ENCODE assay signal across 30 mouse cellular contexts in genomic region chr11:103195236-103195635, GRCm38 (mm10). TPM values are rescaled to one million over a fixed set of nuclear protein-coding genes. Genes with fewer than 3 reads are reported as not detected.
DNase-seq lines count a peak whose midpoint lies in the region; ATAC-seq and TF ChIP-seq lines count a peak whose summit lies in the region.
"Had no signal": no experiment of that assay in that cellular context is flagged by ENCODE, and none has a peak within 500 bp of the region (broad histone marks: within the 10 kb centered on the region; RNA-seq: fewer than 3 reads in every experiment).

No protein-coding gene starts in this region.

- no peak for TF ChIP-seq CTCF in midbrain, postnatal 0 days (IDR thresholded peaks at IDR 0.05)

- peak; percentile 48 to 62 for DNase-seq in kidney, postnatal 4 days
- peak; percentile 14 for DNase-seq in midbrain, postnatal 0 days (ENCODE audit: low spot score)
- peak; percentile 65 for DNase-seq in cerebellum, adult 9-10 months
- DNase-seq in heart, adult 18-20 months, result no peak
- DNase-seq in urinary bladder, postnatal 10 days (ENCODE audit: low spot score), result no peak
- DNase-seq: adrenal gland, adult 8-10 months; heart, postnatal 4 days; kidney, adult 18-20 months; kidney, postnatal 14 days; liver; lung, postnatal 36 days; thymus, postnatal 14 days had no signal

- 62% methylated on average over 18 of the region's 18 CpGs for WGBS in kidney, embryonic 15.5 days
- WGBS in midbrain, postnatal 0 days, result 93% methylated on average over 18 of the region's 18 CpGs
- 91% methylated on average over 18 of the region's 18 CpGs for WGBS in midbrain, embryonic 16.5 days

- no peak overlapping the region for H3K4me2 ChIP-seq in kidney, embryonic 15.5 days
- H3K4me2 ChIP-seq in midbrain, postnatal 0 days (ENCODE audit: low read depth, low read length, poor library complexity, severe bottlenecking), result no peak overlapping the region
- H3K4me2 ChIP-seq in midbrain, embryonic 16.5 days (ENCODE audit: low read length), result no peak overlapping the region
- H3K4me2 ChIP-seq: hindbrain, embryonic 14.5 days; liver, embryonic 15.5 days; lung, embryonic 15.5 days; midbrain, embryonic 13.5 days; neural tube, embryonic 12.5 days had no signal

- peaks cover 99% of the 10 kb centered on the region for H3K27me3 ChIP-seq in kidney, embryonic 15.5 days
- peaks cover 31% of the 10 kb centered on the region for H3K27me3 ChIP-seq in midbrain, postnatal 0 days (ENCODE audit: insufficient read depth, low read length)
- peaks cover 70% of the 10 kb centered on the region for H3K27me3 ChIP-seq in midbrain, embryonic 16.5 days (ENCODE audit: control insufficient read depth, insufficient read depth, low read depth, low read length)

- no peak overlapping the region for H3K4me3 ChIP-seq in kidney, embryonic 15.5 days (replicated peaks)
- no peak overlapping the region for H3K4me3 ChIP-seq in midbrain, postnatal 0 days (ENCODE audit: low read depth, low read length)
- no peak overlapping the region for H3K4me3 ChIP-seq in midbrain, embryonic 16.5 days (ENCODE audit: low read depth, low read length)
- H3K4me3 ChIP-seq: forebrain, embryonic 10.5 days; heart, embryonic 10.5 days; limb, embryonic 10.5 days; liver, embryonic 15.5 days; lung, embryonic 15.5 days; megakaryocyte, embryonic 14.5 days; midbrain, embryonic 13.5 days; neural tube, embryonic 12.5 days had no signal

- no peak for ATAC-seq in kidney, embryonic 15.5 days (replicated peaks; ENCODE audit: low FRiP score)
- ATAC-seq in midbrain, postnatal 0 days (ENCODE audit: low FRiP score), result no peak
- ATAC-seq in midbrain, embryonic 16.5 days, result no peak
- ATAC-seq: activated CD4-positive, CD25-positive, alpha-beta regulatory T cell, adult 4 months; forebrain, embryonic 16.5 days; inflammation-experienced regulatory T-cells, adult 6 months; midbrain, embryonic 13.5 days had no signal

- H3K27ac ChIP-seq in kidney, embryonic 15.5 days, result no peak overlapping the region
- H3K27ac ChIP-seq in midbrain, postnatal 0 days (ENCODE audit: low read depth, low read length), result no peak overlapping the region
- no peak overlapping the region for H3K27ac ChIP-seq in midbrain, embryonic 16.5 days (ENCODE audit: low read length)
- H3K27ac ChIP-seq: forebrain, embryonic 10.5 days; heart, embryonic 10.5 days; hindbrain, embryonic 14.5 days; limb, embryonic 10.5 days; liver, embryonic 15.5 days; lung, embryonic 15.5 days; midbrain, embryonic 13.5 days; neural tube, embryonic 12.5 days had no signal

- H3K9me3 ChIP-seq in kidney, embryonic 15.5 days (replicated peaks), result no peaks in the 10 kb centered on the region
- no peaks in the 10 kb centered on the region for H3K9me3 ChIP-seq in midbrain, postnatal 0 days (ENCODE audit: low read length)
- H3K9me3 ChIP-seq in midbrain, embryonic 16.5 days (replicated peaks; ENCODE audit: control insufficient read depth, low read length, poor library complexity, severe bottlenecking), result no peaks in the 10 kb centered on the region
- H3K9me3 ChIP-seq: forebrain, embryonic 10.5 days; heart, embryonic 10.5 days; limb, embryonic 10.5 days; liver, embryonic 15.5 days; lung, embryonic 15.5 days; megakaryocyte, embryonic 14.5 days; midbrain, embryonic 13.5 days; neural tube, embryonic 12.5 days had no signal

- peaks cover 47% of the 10 kb centered on the region for H3K4me1 ChIP-seq in kidney, embryonic 15.5 days
- H3K4me1 ChIP-seq in midbrain, postnatal 0 days (ENCODE audit: insufficient read depth, low read length), result peaks cover 9% of the 10 kb centered on the region; the same call in 1 of the 2 replicates
- H3K4me1 ChIP-seq in midbrain, embryonic 16.5 days (ENCODE audit: control insufficient read depth, insufficient read depth, low read length), result peaks cover 19% of the 10 kb centered on the region
- H3K4me1 ChIP-seq: liver, embryonic 15.5 days had no signal

- no peak overlapping the region for H3K9ac ChIP-seq in kidney, embryonic 15.5 days
- H3K9ac ChIP-seq in midbrain, postnatal 0 days (replicated peaks; ENCODE audit: low read length, poor library complexity, severe bottlenecking), result no peak overlapping the region
- no peak overlapping the region for H3K9ac ChIP-seq in midbrain, embryonic 16.5 days (ENCODE audit: low read depth, low read length)
- H3K9ac ChIP-seq: hindbrain, embryonic 14.5 days; liver, embryonic 15.5 days; lung, embryonic 15.5 days; midbrain, embryonic 13.5 days; neural tube, embryonic 12.5 days had no signal

- no peaks in the 10 kb centered on the region for H3K36me3 ChIP-seq in kidney, embryonic 15.5 days
- H3K36me3 ChIP-seq in midbrain, postnatal 0 days (ENCODE audit: insufficient read depth, low read length), result peaks cover 38% of the 10 kb centered on the region
- H3K36me3 ChIP-seq in midbrain, embryonic 16.5 days (ENCODE audit: control insufficient read depth, insufficient read depth, low read length), result no peaks in the 10 kb centered on the region; the same call in 1 of the 2 replicates
- H3K36me3 ChIP-seq: forebrain, embryonic 10.5 days; heart, embryonic 10.5 days; limb, embryonic 10.5 days; liver, embryonic 15.5 days; lung, embryonic 15.5 days; neural tube, embryonic 12.5 days had no signal

RNA-seq across cellular contexts. Expression of gene 1700023F06Rik, which starts 13.1 kb away (rescaled TPM):
- polyA plus RNA-seq in kidney, embryonic 15.5 days (2015; fragmentation: Nextera tagmentation; extraction: Ambion mirVana), result 0.19 and 0.42 TPM in 2 replicates
- 0.61 TPM in 1 of 2 replicates, not detected in the other for total RNA-seq in midbrain, postnatal 0 days (2014; rRNA removed)
- 4.3 and 4.9 TPM in 2 replicates for polyA plus RNA-seq in midbrain, postnatal 0 days (2015; fragmentation: Nextera tagmentation; extraction: Ambion mirVana)
- polyA plus RNA-seq in midbrain, embryonic 16.5 days (2015; fragmentation: Nextera tagmentation; extraction: Ambion mirVana), result 2.3 and 3.1 TPM in 2 replicates
- not detected for total RNA-seq in heart, adult 18-20 months (2021)
- total RNA-seq: gastrocnemius, postnatal 4 days; heart, postnatal 4 days had no signal
- polyA plus RNA-seq: activated CD4-positive, CD25-positive, alpha-beta regulatory T cell, adult 4 months; inflammation-experienced regulatory T-cells, adult 6 months; spleen, adult 2 months had no signal

RNA-seq across cellular contexts. Expression of gene Spata32, which starts 23.0 kb away (rescaled TPM):
- polyA plus RNA-seq in kidney, embryonic 15.5 days (2015; fragmentation: Nextera tagmentation; extraction: Ambion mirVana), result not detected in 2 replicates
- 1.4 and 1.9 TPM in 2 replicates for total RNA-seq in midbrain, postnatal 0 days (2014; rRNA removed)
- polyA plus RNA-seq in midbrain, postnatal 0 days (2015; fragmentation: Nextera tagmentation; extraction: Ambion mirVana), result 1.2 and 1.5 TPM in 2 replicates
- polyA plus RNA-seq in midbrain, embryonic 16.5 days (2015; fragmentation: Nextera tagmentation; extraction: Ambion mirVana), result 1.2 and 1.3 TPM in 2 replicates
- not detected for total RNA-seq in heart, adult 18-20 months (2021)
- total RNA-seq: adrenal gland, adult 8-10 months; gastrocnemius, postnatal 4 days; heart, postnatal 4 days had no signal
- polyA plus RNA-seq: activated CD4-positive, CD25-positive, alpha-beta regulatory T cell, adult 4 months; embryonic facial prominence, embryonic 11.5 days; forebrain, embryonic 10.5 days; forebrain, embryonic 16.5 days; heart, embryonic 10.5 days; heart, embryonic 16.5 days; inflammation-experienced regulatory T-cells, adult 6 months; limb, embryonic 10.5 days; liver, embryonic 15.5 days; lung, embryonic 15.5 days; spleen, adult 2 months had no signal

RNA-seq across cellular contexts. Expression of gene Fmnl1, which starts 24.3 kb away (rescaled TPM):
- 2.2 and 3.8 TPM in 2 replicates for polyA plus RNA-seq in kidney, embryonic 15.5 days (2015; fragmentation: Nextera tagmentation; extraction: Ambion mirVana)
- total RNA-seq in midbrain, postnatal 0 days (2014; rRNA removed), result 12.0 and 14.3 TPM in 2 replicates
- 7.3 and 9.5 TPM in 2 replicates for polyA plus RNA-seq in midbrain, postnatal 0 days (2015; fragmentation: Nextera tagmentation; extraction: Ambion mirVana)
- polyA plus RNA-seq in midbrain, embryonic 16.5 days (2015; fragmentation: Nextera tagmentation; extraction: Ambion mirVana), result 5.7 and 6.3 TPM in 2 replicates
- 10 to 100 TPM; 18.1 to 20.2 TPM for total RNA-seq in heart, adult 18-20 months (2021)

Comparison
In these comparisons a context has a peak if more than half of its experiments do, and no peak if none do; other contexts are left out.
1. DNase-seq: peak in kidney, postnatal 4 days (2 of 2), midbrain, postnatal 0 days (single experiment) and cerebellum, adult 9-10 months (single experiment); none in heart, adult 18-20 months (0 of 2) and urinary bladder, postnatal 10 days (single experiment).